Mouse (Mus musculus): ENCODE measurements around the gene Kmt2e.

- no peak for TF ChIP-seq EP300 (IDR thresholded peaks at IDR 0.05; ENCODE audit: low read depth)
- TF ChIP-seq CTCF (IDR thresholded peaks at IDR 0.05; ENCODE audit: low read depth) = no peak
Observed at GRCm38 (mm10) chr5:23436735-23437134, 2.5 kb downstream of the Kmt2e start.
